Mouse (Mus musculus): Measurements from ENCODE around the gene Micu2. TPM values are rescaled to one million over a fixed set of nuclear protein-coding genes. Genes with fewer than 3 reads are reported as not detected.
"Not testable (repeated sequence)": the region's sequence is repeated elsewhere in the genome, so short reads cannot be mapped to it uniquely, and the experiment has no call there.

Micu2 gene
- total RNA-seq, 2 experiments from 2014 or later, result 39.4 to 97.5 TPM

GRCm38 (mm10) chr14:57896088-57896871 is 102.8 kb downstream of the Micu2 start:
- ATAC-seq (ENCODE audit: poor library complexity, severe bottlenecking), result not testable (repeated sequence)

GRCm38 (mm10) chr14:57894346-57894745 is 104.7 kb downstream of the Micu2 start:
- ATAC-seq (ENCODE audit: poor library complexity, severe bottlenecking), result no peak

GRCm38 (mm10) chr14:57892961-57893360 is 106.1 kb downstream of the Micu2 start:
- ATAC-seq (ENCODE audit: poor library complexity, severe bottlenecking), result no peak

- peak; percentile 90 for ATAC-seq (ENCODE audit: poor library complexity, severe bottlenecking)
Measured at GRCm38 (mm10) chr14:57890011-57890842, 108.8 kb downstream of the Micu2 start, which contains the start of gene Zdhhc20. Gene Zdhhc20 (minus strand): TSS chr14:57890276.

GRCm38 (mm10) chr14:57889541-57890010 is 109.5 kb downstream of the Micu2 start:
- ATAC-seq (ENCODE audit: poor library complexity, severe bottlenecking), result peak; percentile 2; the same call in 1 of the 2 replicates

GRCm38 (mm10) chr14:57887171-57887570 is 111.9 kb downstream of the Micu2 start:
- peak; percentile 41; the same call in 1 of the 2 replicates for ATAC-seq (ENCODE audit: poor library complexity, severe bottlenecking)

- no peak for ATAC-seq (ENCODE audit: poor library complexity, severe bottlenecking)
Measured at GRCm38 (mm10) chr14:57886032-57886431, 113.0 kb downstream of the Micu2 start.

DNA sequence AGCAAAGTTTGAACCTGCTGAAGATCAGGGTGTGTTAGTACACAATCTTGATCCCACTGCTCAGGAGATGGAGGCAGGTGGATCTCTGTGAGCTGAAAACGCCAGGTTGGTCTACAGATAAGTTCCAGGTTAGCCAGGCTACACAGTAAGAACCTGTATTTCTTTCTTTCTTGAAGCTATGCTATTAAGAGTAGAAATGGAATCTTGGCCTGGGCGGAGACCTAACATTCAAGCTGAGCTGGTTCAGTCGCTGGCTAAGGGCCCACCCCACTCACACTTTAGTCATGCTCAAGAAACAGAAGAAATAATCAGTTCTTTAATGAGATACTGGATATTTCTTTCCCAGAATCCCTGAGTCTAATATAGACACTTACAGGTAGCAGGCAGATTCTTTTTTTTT is 115.7 kb downstream of the Micu2 start:
- ATAC-seq (ENCODE audit: poor library complexity, severe bottlenecking), result no peak

- ATAC-seq (ENCODE audit: poor library complexity, severe bottlenecking), result no peak
Measured at GRCm38 (mm10) chr14:57882720-57883119, 116.3 kb downstream of the Micu2 start.

DNA sequence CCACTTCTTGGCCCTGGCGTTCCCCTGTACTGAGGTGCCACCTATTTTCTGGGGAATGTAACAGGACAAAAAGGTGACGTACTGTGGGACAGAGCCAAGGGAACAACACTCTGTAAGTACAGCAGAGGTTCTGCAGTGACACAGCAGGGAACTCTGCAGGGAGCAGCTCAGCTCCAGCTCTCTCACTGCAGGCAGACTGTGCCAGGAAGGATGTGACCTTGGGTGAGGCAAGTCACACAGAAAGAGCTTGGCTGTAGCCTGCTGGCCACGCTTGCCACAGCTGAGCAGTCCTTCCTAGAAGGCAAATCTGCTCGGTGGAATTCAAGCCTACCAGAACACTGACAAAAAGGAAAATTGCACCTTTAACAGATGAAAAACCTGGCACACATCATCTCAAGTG is 117.3 kb downstream of the Micu2 start:
- peak; percentile 40; the same call in 1 of the 2 replicates for ATAC-seq (ENCODE audit: poor library complexity, severe bottlenecking)

GRCm38 (mm10) chr14:57881074-57881473 is 118.0 kb downstream of the Micu2 start:
- ATAC-seq (ENCODE audit: poor library complexity, severe bottlenecking), result no peak

DNA sequence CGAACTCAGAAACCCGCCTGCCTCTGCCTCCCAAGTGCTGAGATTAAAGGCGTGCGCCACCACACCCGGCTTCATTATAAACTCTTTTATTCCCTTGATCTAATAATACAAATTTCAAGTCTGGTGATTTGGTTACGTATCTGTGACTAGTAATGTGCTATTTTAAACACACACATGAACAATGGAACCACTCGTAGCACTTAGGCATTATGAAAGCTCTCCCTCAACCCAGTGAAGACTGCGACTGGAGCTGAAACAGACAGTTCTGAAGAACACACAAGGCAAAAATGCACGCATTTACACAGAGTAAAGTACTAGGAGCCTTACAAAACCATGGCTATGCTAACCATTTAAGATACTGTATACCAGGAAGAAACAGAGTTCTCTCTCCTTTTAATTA is 121.1 kb downstream of the Micu2 start:
- ATAC-seq (ENCODE audit: poor library complexity, severe bottlenecking), result no peak

DNA sequence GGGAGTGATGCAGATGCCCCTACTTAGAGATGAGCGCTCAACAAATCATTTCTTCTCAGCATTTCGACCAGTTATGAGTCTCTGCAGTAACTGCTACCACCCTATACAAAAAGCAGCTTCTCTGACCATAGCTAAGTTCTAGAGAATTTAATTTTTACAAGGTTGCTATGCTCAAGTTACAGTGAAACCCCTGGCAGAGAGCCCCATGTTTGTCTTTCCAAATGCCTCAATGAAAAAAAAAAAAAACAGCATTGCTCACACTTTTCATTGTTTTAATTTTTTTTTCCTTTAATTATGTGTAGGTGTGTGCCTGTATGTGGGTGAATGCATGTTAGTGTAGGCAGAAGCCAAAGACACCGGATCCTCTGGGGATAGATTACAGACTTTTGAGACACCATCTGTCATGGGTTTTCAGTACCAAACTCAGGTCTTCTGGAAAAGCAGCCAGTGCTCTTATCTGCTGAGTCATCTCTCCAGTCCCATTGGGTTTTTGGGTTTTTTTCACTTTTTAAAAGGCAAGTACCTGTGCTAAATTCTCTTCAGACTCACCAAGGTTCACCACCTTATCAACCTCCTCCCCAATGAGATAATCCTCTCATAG is 132.3 kb downstream of the Micu2 start:
- no peak for ATAC-seq (ENCODE audit: poor library complexity, severe bottlenecking)

Other genes with a start within 250 kb of the Micu2 start
- 35.0 and 39.1 TPM in 2 replicates for gene Lats2, start 240.9 kb downstream of the Micu2 start, total RNA-seq (2015)
- 33.8 and 34.4 TPM in 2 replicates for gene Lats2, start 240.9 kb downstream of the Micu2 start, total RNA-seq (2017)
- gene Sap18, start 201.1 kb downstream of the Micu2 start, total RNA-seq (2015), result 167 and 180 TPM in 2 replicates
- 10.7 and 21.5 TPM in 2 replicates for gene Sap18, start 201.1 kb downstream of the Micu2 start, total RNA-seq (2017)
- gene Ska3, start 173.1 kb downstream of the Micu2 start, total RNA-seq (2015), result 25.5 and 28.3 TPM in 2 replicates
- 26.8 and 36.1 TPM in 2 replicates for gene Ska3, start 173.1 kb downstream of the Micu2 start, total RNA-seq (2017)
- gene Mrpl57, start 173.0 kb downstream of the Micu2 start, total RNA-seq (2015), result 73.9 and 78.7 TPM in 2 replicates
- gene Mrpl57, start 173.0 kb downstream of the Micu2 start, total RNA-seq (2017), result 63.7 and 73.2 TPM in 2 replicates
- 51.5 and 54.5 TPM in 2 replicates for gene Zdhhc20, start 109.0 kb downstream of the Micu2 start, total RNA-seq (2015)
- 60.1 and 91.5 TPM in 2 replicates for gene Zdhhc20, start 109.0 kb downstream of the Micu2 start, total RNA-seq (2017)
- not detected in 2 replicates for gene Fgf9, start 71.3 kb upstream of the Micu2 start, total RNA-seq (2015)
- gene Fgf9, start 71.3 kb upstream of the Micu2 start, total RNA-seq (2017), result not detected in 2 replicates